ENCODE assay signal across 22 mouse cellular contexts in genomic region chr13:112039422-112040145, GRCm38 (mm10).
DNase-seq lines count a peak whose midpoint lies in the region; ATAC-seq lines count a peak whose summit lies in the region.
"Had no signal": no experiment of that assay in that cellular context is flagged by ENCODE, and none has a peak within 500 bp of the region (broad histone marks: within the 10 kb centered on the region; RNA-seq: fewer than 3 reads in every experiment).

No protein-coding gene starts in this region.

- H3K9me3 ChIP-seq in heart, embryonic 10.5 days: no peaks in the 10 kb centered on the region
- H3K9me3 ChIP-seq: forebrain, embryonic 10.5 days; hindbrain, embryonic 10.5 days; limb, embryonic 13.5 days; liver, embryonic 15.5 days; neural tube, embryonic 15.5 days had no signal

- no peak overlapping the region for H3K27ac ChIP-seq in heart, embryonic 10.5 days
- H3K27ac ChIP-seq: forebrain, embryonic 10.5 days; hindbrain, embryonic 10.5 days; limb, embryonic 13.5 days; liver, embryonic 15.5 days; neural tube, embryonic 15.5 days had no signal

- H3K4me3 ChIP-seq in heart, embryonic 10.5 days: no peak overlapping the region
- H3K4me3 ChIP-seq: forebrain, embryonic 10.5 days; hindbrain, embryonic 10.5 days; limb, embryonic 13.5 days; liver, embryonic 15.5 days; neural tube, embryonic 15.5 days had no signal

- H3K36me3 ChIP-seq in heart, embryonic 10.5 days: no peaks in the 10 kb centered on the region
- H3K36me3 ChIP-seq: forebrain, embryonic 10.5 days; hindbrain, embryonic 10.5 days; limb, embryonic 13.5 days; liver, embryonic 15.5 days; neural tube, embryonic 15.5 days had no signal

- no peak for ATAC-seq in megakaryocyte, adult 5-6 weeks (ENCODE audit: poor library complexity, severe bottlenecking)
- ATAC-seq: forebrain, postnatal 0 days; hindbrain, embryonic 16.5 days; intestine, embryonic 16.5 days; lung, postnatal 0 days had no signal

- DNase-seq in heart, embryonic 10.5 days (ENCODE audit: low spot score): peak; percentile 57
- no peak for DNase-seq in heart, adult 18-20 months
- peak; percentile 51 for DNase-seq in Muller cell, postnatal 12 days (ENCODE audit: inconsistent ontology term)
- peak; percentile 88 for DNase-seq in kidney, adult 9 months
- peak; percentile 74 for DNase-seq in kidney, postnatal 14 days
- DNase-seq in ovary, postnatal 36 days (ENCODE audit: low spot score): no peak
- DNase-seq in retina, embryonic 14.5 days (ENCODE audit: low spot score): no peak
- DNase-seq: adrenal gland, adult 2 months; cerebellum, adult 11 months; cerebellum, adult 9-11 months; forebrain, postnatal 0 days; layer of hippocampus, postnatal 36 days; thymus, postnatal 14 days had no signal

- peaks cover 13% of the 10 kb centered on the region for H3K4me1 ChIP-seq in heart, embryonic 10.5 days
- H3K4me1 ChIP-seq: forebrain, embryonic 10.5 days; hindbrain, embryonic 10.5 days; limb, embryonic 13.5 days; neural tube, embryonic 15.5 days had no signal

- WGBS in heart, embryonic 10.5 days: 77% methylated on average over 7 of the region's 7 CpGs

- H3K27me3 ChIP-seq in heart, embryonic 10.5 days (ENCODE audit: insufficient read depth, poor library complexity, severe bottlenecking): no peaks in the 10 kb centered on the region
- H3K27me3 ChIP-seq: limb, embryonic 13.5 days; neural tube, embryonic 15.5 days had no signal

Comparison
In these comparisons a context has a peak if more than half of its experiments do, and no peak if none do; other contexts are left out.
1. DNase-seq: peak in heart, embryonic 10.5 days (single experiment), Muller cell, postnatal 12 days (single experiment), kidney, adult 9 months (single experiment) and kidney, postnatal 14 days (single experiment); none in heart, adult 18-20 months (0 of 2), ovary, postnatal 36 days (single experiment) and retina, embryonic 14.5 days (single experiment).